8 mouse cellular contexts compared by ENCODE assay signal in genomic region chr13:95618309-95618712, GRCm38 (mm10). TPM values are rescaled to one million over a fixed set of nuclear protein-coding genes. Genes with fewer than 3 reads are reported as not detected.
A peak's percentile ranks its signal among the peaks of the same experiment; 100 is the strongest.
DNase-seq lines count a peak whose midpoint lies in the region; ATAC-seq lines count a peak whose summit lies in the region.

Gene F2r (minus strand): TSS chr13:95618487.

- peaks cover 7% of the 10 kb centered on the region for H3K4me1 ChIP-seq in brown adipose tissue, adult 24 weeks (ENCODE audit: control insufficient read depth, insufficient read depth, insufficient read length, low read length)
- H3K4me1 ChIP-seq in forebrain, embryonic 10.5 days = peaks cover 37% of the 10 kb centered on the region
- H3K4me1 ChIP-seq in heart, embryonic 15.5 days (replicated peaks) = peaks cover 43% of the 10 kb centered on the region
- H3K4me1 ChIP-seq in liver, embryonic 16.5 days (ENCODE audit: control insufficient read depth, low read depth, low read length) = peaks cover 26% of the 10 kb centered on the region
- H3K4me1 ChIP-seq in neural tube, embryonic 11.5 days (ENCODE audit: control insufficient read depth, insufficient read depth, low read length) = peaks cover 19% of the 10 kb centered on the region
- peaks cover 10% of the 10 kb centered on the region; the same call in 1 of the 2 replicates for H3K4me1 ChIP-seq in stomach, embryonic 16.5 days (ENCODE audit: control insufficient read depth, insufficient read depth, low read length)

- H3K4me3 ChIP-seq in brown adipose tissue, adult 24 weeks (ENCODE audit: insufficient read depth, low read depth, low read length) = peak within 1 kb of the TSS; percentile 95
- H3K4me3 ChIP-seq in forebrain, embryonic 10.5 days = peak within 1 kb of the TSS; percentile 77
- H3K4me3 ChIP-seq in heart, embryonic 15.5 days = peak within 1 kb of the TSS; percentile 84
- peak within 1 kb of the TSS; percentile 87 for H3K4me3 ChIP-seq in liver, embryonic 16.5 days (ENCODE audit: low read depth, low read length)
- H3K4me3 ChIP-seq in neural tube, embryonic 11.5 days (ENCODE audit: low read depth, low read length) = peak within 1 kb of the TSS; percentile 84
- H3K4me3 ChIP-seq in stomach, embryonic 16.5 days (replicated peaks; ENCODE audit: low read length) = peak within 1 kb of the TSS; percentile 92

- no peaks in the 10 kb centered on the region for H3K9me3 ChIP-seq in forebrain, embryonic 10.5 days
- H3K9me3 ChIP-seq in heart, embryonic 15.5 days (replicated peaks) = no peaks in the 10 kb centered on the region
- H3K9me3 ChIP-seq in liver, embryonic 16.5 days (replicated peaks; ENCODE audit: control insufficient read depth, low read length) = no peaks in the 10 kb centered on the region
- no peaks in the 10 kb centered on the region for H3K9me3 ChIP-seq in neural tube, embryonic 11.5 days (ENCODE audit: control insufficient read depth, low read length)
- no peaks in the 10 kb centered on the region for H3K9me3 ChIP-seq in stomach, embryonic 16.5 days (replicated peaks; ENCODE audit: control insufficient read depth, low read length)

- no peaks in the 10 kb centered on the region for H3K27me3 ChIP-seq in forebrain, embryonic 10.5 days (ENCODE audit: poor library complexity, severe bottlenecking)
- H3K27me3 ChIP-seq in heart, embryonic 15.5 days = no peaks in the 10 kb centered on the region
- no peaks in the 10 kb centered on the region for H3K27me3 ChIP-seq in liver, embryonic 16.5 days (ENCODE audit: control insufficient read depth, insufficient read depth, low read depth, low read length)
- H3K27me3 ChIP-seq in neural tube, embryonic 11.5 days (ENCODE audit: control insufficient read depth, insufficient read depth, low read length) = no peaks in the 10 kb centered on the region
- no peaks in the 10 kb centered on the region for H3K27me3 ChIP-seq in stomach, embryonic 16.5 days (ENCODE audit: control insufficient read depth, insufficient read depth, low read length)

- H3K27ac ChIP-seq in brown adipose tissue, adult 24 weeks (replicated peaks; ENCODE audit: low read depth, low read length) = peak within 1 kb of the TSS; percentile 56
- peak within 1 kb of the TSS; percentile 96 for H3K27ac ChIP-seq in forebrain, embryonic 10.5 days
- peak within 1 kb of the TSS; percentile 92 for H3K27ac ChIP-seq in heart, embryonic 15.5 days
- H3K27ac ChIP-seq in liver, embryonic 16.5 days (ENCODE audit: low read length) = peak within 1 kb of the TSS; percentile 80
- H3K27ac ChIP-seq in neural tube, embryonic 11.5 days (ENCODE audit: low read depth, low read length) = peak within 1 kb of the TSS; percentile 64
- peak within 1 kb of the TSS; percentile 81 for H3K27ac ChIP-seq in stomach, embryonic 16.5 days (ENCODE audit: low read length)

- WGBS in forebrain, embryonic 10.5 days = under 1% methylated on average over 42 of the region's 42 CpGs
- WGBS in heart, embryonic 15.5 days = under 1% methylated on average over 42 of the region's 42 CpGs
- under 1% methylated on average over 42 of the region's 42 CpGs for WGBS in liver, embryonic 16.5 days (ENCODE audit: insufficient replicate concordance)
- 0% methylated on average over 40 of the region's 42 CpGs for WGBS in neural tube, embryonic 11.5 days
- 1% methylated on average over 41 of the region's 42 CpGs for WGBS in stomach, embryonic 16.5 days

- H3K9ac ChIP-seq in heart, embryonic 15.5 days = peak within 1 kb of the TSS; percentile 94
- H3K9ac ChIP-seq in liver, embryonic 16.5 days (ENCODE audit: low read depth, low read length) = peak within 1 kb of the TSS; percentile 95
- peak within 1 kb of the TSS; percentile 96 for H3K9ac ChIP-seq in neural tube, embryonic 11.5 days (ENCODE audit: low read length)
- peak within 1 kb of the TSS; percentile 93 for H3K9ac ChIP-seq in stomach, embryonic 16.5 days (ENCODE audit: low read length)

- H3K4me2 ChIP-seq in heart, embryonic 15.5 days = peak within 1 kb of the TSS; percentile 83
- H3K4me2 ChIP-seq in liver, embryonic 16.5 days (ENCODE audit: low read depth, low read length) = peak within 1 kb of the TSS; percentile 85
- peak within 1 kb of the TSS; percentile 45 for H3K4me2 ChIP-seq in neural tube, embryonic 11.5 days (ENCODE audit: low read depth)
- H3K4me2 ChIP-seq in stomach, embryonic 16.5 days (ENCODE audit: low read depth, low read length) = peak within 1 kb of the TSS; percentile 88

- ATAC-seq in heart, embryonic 15.5 days (replicated peaks; ENCODE audit: insufficient number of reproducible peaks, insufficient read depth, low FRiP score, low read depth) = peak; percentile 92
- ATAC-seq in liver, embryonic 16.5 days (ENCODE audit: low read depth) = peak; percentile 93
- ATAC-seq in neural tube, embryonic 11.5 days (ENCODE audit: insufficient read depth, low FRiP score, low TSS enrichment) = peak; percentile 93
- peak; percentile 94 for ATAC-seq in stomach, embryonic 16.5 days (ENCODE audit: insufficient read depth, low FRiP score)

- DNase-seq in CD8-positive naive resting alpha-beta T cell, adult 2 months (ENCODE audit: low read depth in 2 of 2, low spot score in 2 of 2) = peak; percentile 72 to 81
- DNase-seq in forebrain, embryonic 10.5 days (ENCODE audit: extremely low spot score, low spot score) = peak; percentile 85
- DNase-seq in kidney, postnatal 14 days = peak; percentile 93
- DNase-seq in neural tube, embryonic 11.5 days (ENCODE audit: low spot score) = peak; percentile 92

- H3K36me3 ChIP-seq in forebrain, embryonic 10.5 days (replicated peaks) = peaks cover 33% of the 10 kb centered on the region
- no peaks in the 10 kb centered on the region for H3K36me3 ChIP-seq in heart, embryonic 15.5 days
- H3K36me3 ChIP-seq in liver, embryonic 16.5 days (ENCODE audit: control insufficient read depth, insufficient read depth) = no peaks in the 10 kb centered on the region; the same call in 1 of the 2 replicates
- no peaks in the 10 kb centered on the region for H3K36me3 ChIP-seq in neural tube, embryonic 11.5 days (ENCODE audit: control insufficient read depth, insufficient read depth, low read length)
- no peaks in the 10 kb centered on the region for H3K36me3 ChIP-seq in stomach, embryonic 16.5 days (ENCODE audit: control insufficient read depth, insufficient read depth, low read length)

RNA-seq across cellular contexts. Expression of gene F2r, which starts in this region (rescaled TPM):
- polyA plus RNA-seq in brown adipose tissue, adult 24 weeks (2012; ENCODE audit: insufficient read depth, insufficient read length, missing spikeins) = 5.7 and 10.9 TPM in 2 replicates
- polyA plus RNA-seq in forebrain, embryonic 10.5 days (2016; fragmentation: Nextera tagmentation; extraction: Ambion mirVana) = 106 and 110 TPM in 2 replicates
- 98.6 and 109 TPM in 2 replicates for polyA plus RNA-seq in heart, embryonic 15.5 days (2015; fragmentation: Nextera tagmentation; extraction: Ambion mirVana)
- 37.2 and 37.5 TPM in 2 replicates for polyA plus RNA-seq in liver, embryonic 16.5 days (2015; fragmentation: Nextera tagmentation; extraction: Ambion mirVana)
- 134 and 146 TPM in 2 replicates for polyA plus RNA-seq in neural tube, embryonic 11.5 days (2014; fragmentation: Nextera tagmentation; extraction: Ambion mirVana)
- polyA plus RNA-seq in stomach, embryonic 16.5 days (2015; fragmentation: Nextera tagmentation; extraction: Ambion mirVana) = 62.5 and 65.0 TPM in 2 replicates

Comparison
In these comparisons a context has a peak if more than half of its experiments do, and no peak if none do; other contexts are left out.
1. Peak in every context shown above with its lines: DNase-seq, ATAC-seq, H3K4me3 ChIP-seq and H3K27ac ChIP-seq.